Mouse (Mus musculus) E14TG2a.4 (cell line): Measurements from ENCODE around the gene Birc6.

Experiments used
- CTCF ChIP-seq: conservative IDR thresholded peaks from 2 replicates; pipeline ENCODE4 v1.5.1; 2014; ENCODE audit warnings: low read length
- POU5F1 ChIP-seq: IDR thresholded peaks from 2 replicates; pipeline ENCODE4 v1.6.1; 2014; ENCODE audit warnings: low read length, borderline replicate concordance

DNA sequence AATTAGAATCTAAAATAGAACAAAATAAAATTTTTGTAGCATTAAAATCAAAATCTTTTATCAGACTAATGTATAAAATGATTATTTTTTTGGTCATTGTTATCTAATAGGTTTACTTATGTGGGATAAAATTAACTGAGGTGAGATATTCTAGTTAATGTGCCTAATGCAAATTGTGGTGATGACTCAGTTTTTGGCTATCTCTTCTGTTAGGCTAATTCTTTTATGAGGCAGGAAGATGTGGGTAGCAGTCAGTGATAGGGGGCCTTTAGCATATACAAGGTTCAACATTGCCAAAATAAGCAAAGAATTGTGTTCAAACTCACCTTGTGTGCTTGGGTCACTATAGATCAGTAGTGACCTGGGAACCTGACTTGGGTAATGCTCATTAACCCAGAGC is 178.5 kb downstream of the Birc6 start:
- no peak for TF ChIP-seq CTCF
- no peak for TF ChIP-seq POU5F1
